ENCODE assay signal across 8 mouse cellular contexts in the genomic region with DNA sequence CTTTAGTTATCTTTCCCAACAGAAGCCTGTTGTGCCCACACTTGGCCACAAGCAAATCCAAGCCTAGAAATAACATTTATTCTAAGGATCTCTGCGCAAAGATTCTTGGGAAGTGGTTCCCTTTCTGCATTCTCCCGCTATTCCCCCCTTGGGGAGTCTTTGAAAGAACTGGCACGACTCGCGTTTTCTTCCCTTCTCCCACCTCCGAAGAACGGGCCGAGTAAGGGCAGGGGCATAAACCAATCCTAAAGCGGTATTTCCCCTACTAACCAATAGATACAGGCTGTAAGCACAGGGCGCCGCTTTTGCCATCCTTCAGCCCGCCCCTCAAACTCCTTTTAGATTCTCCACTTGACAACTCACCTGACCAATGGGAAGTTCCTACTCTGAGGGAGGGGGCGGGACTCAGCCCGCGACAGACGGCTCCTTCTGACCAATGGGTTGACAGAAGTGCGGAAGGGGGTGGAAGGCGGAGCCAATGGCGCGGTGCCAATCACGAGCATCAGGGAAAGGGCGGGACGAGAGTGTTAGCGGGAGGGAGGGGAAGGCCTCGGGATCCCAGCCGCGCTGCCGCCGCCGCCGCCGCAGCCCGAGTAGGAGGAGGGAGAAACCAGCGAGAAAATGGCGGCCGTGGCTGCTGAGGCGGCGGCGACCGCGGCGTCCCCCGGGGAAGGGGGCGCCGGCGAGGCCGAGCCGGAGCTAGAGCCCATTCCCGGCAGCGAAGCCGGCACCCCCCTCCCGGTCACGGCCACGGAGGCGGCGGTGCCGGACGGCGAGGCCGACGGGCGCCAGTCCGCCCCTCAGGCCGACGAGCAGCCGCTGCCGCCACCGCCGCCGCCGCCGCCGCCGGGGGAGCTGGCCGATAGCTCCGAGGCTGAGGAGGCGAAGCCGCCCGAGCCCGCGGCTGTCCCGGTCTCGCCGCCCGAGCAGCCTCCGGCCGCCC. TPM values are rescaled to one million over a fixed set of nuclear protein-coding genes. Genes with fewer than 3 reads are reported as not detected.
DNase-seq lines count a peak whose midpoint lies in the region; ATAC-seq and TF ChIP-seq lines count a peak whose summit lies in the region.

Gene Pwwp2a, plus strand, starts transcription at position 527 of the 943 bp plus-strand sequence.

- peak within 1 kb of the TSS; percentile 93 for H3K27ac ChIP-seq in forebrain, embryonic 16.5 days (ENCODE audit: low read length)
- H3K27ac ChIP-seq in layer of hippocampus, adult 2 months = peak within 1 kb of the TSS; percentile 97
- peak within 1 kb of the TSS; percentile 91 for H3K27ac ChIP-seq in lung, embryonic 14.5 days (ENCODE audit: low read depth)
- H3K27ac ChIP-seq in olfactory bulb, adult 2 months (ENCODE audit: insufficient read depth, low read depth, low read length) = peak within 1 kb of the TSS; percentile 86
- H3K27ac ChIP-seq in thymus, adult 2 months (ENCODE audit: control insufficient read depth, insufficient read depth, low read length) = peak within 1 kb of the TSS; percentile 53

- no peaks in the 10 kb centered on the region for H3K9me3 ChIP-seq in G1E (replicated peaks)
- H3K9me3 ChIP-seq in forebrain, embryonic 16.5 days (ENCODE audit: control insufficient read depth, low read length) = no peaks in the 10 kb centered on the region
- no peaks in the 10 kb centered on the region for H3K9me3 ChIP-seq in lung, embryonic 14.5 days (ENCODE audit: low read depth, low read length)

- H3K36me3 ChIP-seq in G1E (replicated peaks) = peaks cover 18% of the 10 kb centered on the region
- H3K36me3 ChIP-seq in forebrain, embryonic 16.5 days (ENCODE audit: control insufficient read depth, insufficient read depth) = no peaks in the 10 kb centered on the region
- peaks cover 22% of the 10 kb centered on the region; the same call in 1 of the 2 replicates for H3K36me3 ChIP-seq in lung, embryonic 14.5 days (ENCODE audit: insufficient read depth)
- peaks cover 8% of the 10 kb centered on the region; the same call in 1 of the 2 replicates for H3K36me3 ChIP-seq in thymus, adult 2 months (ENCODE audit: control insufficient read depth, insufficient read depth, low read length)

- peak within 1 kb of the TSS; percentile 97 for H3K9ac ChIP-seq in forebrain, embryonic 16.5 days (replicated peaks; ENCODE audit: low read depth, low read length)
- peak within 1 kb of the TSS; percentile 96 for H3K9ac ChIP-seq in lung, embryonic 14.5 days

- DNase-seq in G1E (ENCODE audit: low spot score) = peak; percentile 94
- peak; percentile 99 for DNase-seq in cerebellum, adult 18-20 months
- peak; percentile 99 for DNase-seq in heart, postnatal 36 days
- peak; percentile 99 for DNase-seq in layer of hippocampus, adult 2 months (ENCODE audit: low spot score in 2 of 2)
- peak; percentile 99 for DNase-seq in lung, embryonic 14.5 days
- peak; percentile 95 for DNase-seq in thymus, adult 2 months

- H3K27me3 ChIP-seq in G1E (ENCODE audit: insufficient read depth, low read length) = peaks cover 3% of the 10 kb centered on the region; the same call in 1 of the 2 replicates
- H3K27me3 ChIP-seq in forebrain, embryonic 16.5 days (replicated peaks; ENCODE audit: control insufficient read depth, insufficient read depth, low read length) = no peaks in the 10 kb centered on the region
- H3K27me3 ChIP-seq in lung, embryonic 14.5 days (ENCODE audit: insufficient read depth, low read length) = no peaks in the 10 kb centered on the region
- H3K27me3 ChIP-seq in thymus, adult 2 months (ENCODE audit: control insufficient read depth, insufficient read depth, low read length) = no peaks in the 10 kb centered on the region

- peak; percentile 98 for ATAC-seq in G1E (ENCODE audit: extremely low read depth, insufficient number of reproducible peaks, low FRiP score, poor library complexity, severe bottlenecking)
- peak; percentile 98 for ATAC-seq in forebrain, embryonic 16.5 days
- ATAC-seq in lung, embryonic 14.5 days (ENCODE audit: insufficient read depth) = peak; percentile 99

- H3K4me1 ChIP-seq in G1E (ENCODE audit: insufficient read depth, low read depth, low read length) = peaks cover 22% of the 10 kb centered on the region
- H3K4me1 ChIP-seq in forebrain, embryonic 16.5 days (replicated peaks; ENCODE audit: control insufficient read depth, insufficient read depth, low read length) = peaks cover 20% of the 10 kb centered on the region
- H3K4me1 ChIP-seq in lung, embryonic 14.5 days (ENCODE audit: insufficient read depth) = peaks cover 6% of the 10 kb centered on the region; the same call in 1 of the 2 replicates
- 0 out of 2 replicates have a peak, but pooled peaks cover 3% of the 10 kb centered on the region for H3K4me1 ChIP-seq in olfactory bulb, adult 2 months (ENCODE audit: control insufficient read depth, insufficient read depth, low read length)
- H3K4me1 ChIP-seq in thymus, adult 2 months (replicated peaks; ENCODE audit: control insufficient read depth, insufficient read depth, low read length) = no peaks in the 10 kb centered on the region

- peak within 1 kb of the TSS; percentile 89 for H3K4me3 ChIP-seq in G1E (ENCODE audit: low read depth, low read length)
- H3K4me3 ChIP-seq in forebrain, embryonic 16.5 days (replicated peaks; ENCODE audit: low read length) = peak within 1 kb of the TSS; percentile 90
- H3K4me3 ChIP-seq in layer of hippocampus, adult 2 months = peak within 1 kb of the TSS; percentile 83
- H3K4me3 ChIP-seq in lung, embryonic 14.5 days (ENCODE audit: low read depth, low read length) = peak within 1 kb of the TSS; percentile 89
- H3K4me3 ChIP-seq in olfactory bulb, adult 2 months (ENCODE audit: insufficient read depth, low read depth, low read length) = peak within 1 kb of the TSS; percentile 96
- peak within 1 kb of the TSS; percentile 92 for H3K4me3 ChIP-seq in thymus, adult 2 months (ENCODE audit: control insufficient read depth, insufficient read depth, low read length)

- no peak for TF ChIP-seq CTCF in G1E (IDR thresholded peaks at IDR 0.05; ENCODE audit: low read depth, low read length)
- peak; percentile 61 for TF ChIP-seq CTCF in layer of hippocampus, adult 2 months (conservative IDR thresholded peaks at IDR 0.05)
- peak; percentile 29; the same call in 1 of the 2 replicates for TF ChIP-seq CTCF in lung, embryonic 14.5 days (IDR thresholded peaks at IDR 0.05; ENCODE audit: low read depth)
- TF ChIP-seq CTCF in olfactory bulb, adult 2 months (IDR thresholded peaks at IDR 0.05; ENCODE audit: insufficient read depth, low read depth, low read length) = no peak
- TF ChIP-seq CTCF in thymus, adult 2 months (IDR thresholded peaks at IDR 0.05; ENCODE audit: borderline replicate concordance, control insufficient read depth, extremely low read depth, insufficient read depth, low read length, poor library complexity) = peak; percentile 51; the same call in 1 of the 2 replicates

- intact Hi-C loops in heart, postnatal 36 days (cut with DNase I) = loop anchor here (5.0 kb wide), 2 partner anchors 66 to 69 kb away; partner anchors contain the start of gene Ttc1

- WGBS in forebrain, embryonic 16.5 days = under 1% methylated on average over 55 of the region's 87 CpGs
- whole genome bisulfite sequencing in lung, embryonic 14.5 days = under 1% methylated on average over 82 of the region's 87 CpGs
- 1% methylated on average over 86 of the region's 87 CpGs for WGBS in olfactory bulb, adult 2 months
- under 1% methylated on average over 85 of the region's 87 CpGs for WGBS in thymus, adult 2 months

- H3K4me2 ChIP-seq in forebrain, embryonic 16.5 days (ENCODE audit: low read length) = peak within 1 kb of the TSS; percentile 66
- H3K4me2 ChIP-seq in lung, embryonic 14.5 days = peak within 1 kb of the TSS; percentile 76

- TF ChIP-seq POLR2A in olfactory bulb, adult 2 months (IDR thresholded peaks at IDR 0.05; ENCODE audit: insufficient read depth, low read depth, low read length) = peak; percentile 72; the same call in 1 of the 2 replicates
- TF ChIP-seq POLR2A in thymus, adult 2 months (IDR thresholded peaks at IDR 0.05; ENCODE audit: control insufficient read depth, extremely low read depth, insufficient read depth, low read length, poor library complexity) = peak; percentile 84

RNA-seq across cellular contexts. Expression of gene Pwwp2a, which starts in this region (rescaled TPM):
- total RNA-seq in G1E (2014; fragmentation: Nextera tagmentation) (73.2 and 79.8 TPM in 2 replicates), G1E (2017) (28.2 and 38.2 TPM in 2 replicates)
- 5.2 and 6.6 TPM in 2 replicates for polyA plus RNA-seq in G1E (2012)
- polyA plus RNA-seq in forebrain, embryonic 16.5 days (2015; fragmentation: Nextera tagmentation; extraction: Ambion mirVana) = 26.7 and 26.8 TPM in 2 replicates
- total RNA-seq in heart, postnatal 36 days (2021) = 10 to 100 TPM; 18.9 to 19.9 TPM
- 10 to 100 TPM; 72.4 to 77.3 TPM for total RNA-seq in layer of hippocampus, adult 2 months (2021)
- 40.3 and 47.1 TPM in 2 replicates for polyA plus RNA-seq in lung, embryonic 14.5 days (2014; fragmentation: Nextera tagmentation; extraction: Ambion mirVana)
- polyA plus RNA-seq in olfactory bulb, adult 2 months (2012; ENCODE audit: insufficient read depth, insufficient read length, low replicate concordance, missing spikeins) = not detected in 2 replicates
- polyA plus RNA-seq in thymus, adult 2 months (2012; rRNA removed) = 35.0 and 40.9 TPM in 2 replicates

Comparison
In these comparisons a context has a peak if more than half of its experiments do, and no peak if none do; other contexts are left out.
1. Peak in every context shown above with its lines: DNase-seq, ATAC-seq, H3K4me3 ChIP-seq and H3K27ac ChIP-seq.
2. CTCF ChIP-seq: peak in layer of hippocampus, adult 2 months (single experiment), lung, embryonic 14.5 days (single experiment) and thymus, adult 2 months (single experiment); none in G1E (single experiment) and olfactory bulb, adult 2 months (single experiment).